Mouse (Mus musculus) neural tube, embryonic 12.5 days (tissue): Measurements from ENCODE around the gene Adrm1. TPM values are rescaled to one million over a fixed set of nuclear protein-coding genes. Genes with fewer than 3 reads are reported as not detected.
"Not testable (repeated sequence)": the region's sequence is repeated elsewhere in the genome, so short reads cannot be mapped to it uniquely, and the experiment has no call there.

Source experiments
- ATAC-seq: fragments of 200-750 bp; cut with Nextera tagmentation; 2 replicates; pipeline ENCODE4 v1.8.0; 2017; ENCODE audit warnings: low read depth, mild to moderate bottlenecking, moderate TSS enrichment, moderate library complexity; ENCODE audit not compliant: low FRiP score
- H3K27ac ChIP-seq: fragments of 300-500 bp; sonication (generic); 2 replicates; pipeline ENCODE4 v1.5.1; 2016
- H3K27me3 ChIP-seq: fragments of 300-500 bp; sonication (generic); replicated peaks from 2 replicates; pipeline ENCODE4 v1.6.1; 2016; ENCODE audit warnings: mild to moderate bottlenecking
- H3K36me3 ChIP-seq: fragments of 300-500 bp; sonication (generic); 2 replicates; pipeline ENCODE4 v1.6.1; 2016; ENCODE audit warnings: mild to moderate bottlenecking
- H3K4me1 ChIP-seq: fragments of 300-500 bp; sonication (generic); 2 replicates; pipeline ENCODE4 v1.6.1; 2016
- H3K4me2 ChIP-seq: fragments of 300-500 bp; sonication (generic); replicated peaks from 2 replicates; pipeline ENCODE4 v1.6.1; 2016; ENCODE audit warnings: mild to moderate bottlenecking
- H3K4me3 ChIP-seq: fragments of 300-500 bp; sonication (generic); 2 replicates; pipeline ENCODE4 v1.5.1; 2016
- H3K9ac ChIP-seq: fragments of 300-500 bp; sonication (generic); 2 replicates; pipeline ENCODE4 v1.6.1; 2016; ENCODE audit warnings: mild to moderate bottlenecking
- H3K9me3 ChIP-seq: fragments of 300-500 bp; sonication (generic); 2 replicates; pipeline ENCODE4 v1.6.1; 2016; ENCODE audit warnings: mild to moderate bottlenecking
- WGBS: fragments of 180-500 bp; shearing (Covaris S2); methylation state at CpG from one replicate; pipeline ENCODE4 v1.1.7; 2016; 5-methylcytosine and 5-hydroxymethylcytosine counted together
- polyA plus RNA-seq: library from polyadenylated mRNA; unstranded; fragments of >200 nt; fragmentation: Nextera tagmentation; extraction: Ambion mirVana; gene quantifications from 2 replicates; pipeline ENCODE4 v1.2.1, GENCODE M21; 2016

The Adrm1 gene
- polyA plus RNA-seq, 1 experiment from 2014 or later: 218 TPM

DNA sequence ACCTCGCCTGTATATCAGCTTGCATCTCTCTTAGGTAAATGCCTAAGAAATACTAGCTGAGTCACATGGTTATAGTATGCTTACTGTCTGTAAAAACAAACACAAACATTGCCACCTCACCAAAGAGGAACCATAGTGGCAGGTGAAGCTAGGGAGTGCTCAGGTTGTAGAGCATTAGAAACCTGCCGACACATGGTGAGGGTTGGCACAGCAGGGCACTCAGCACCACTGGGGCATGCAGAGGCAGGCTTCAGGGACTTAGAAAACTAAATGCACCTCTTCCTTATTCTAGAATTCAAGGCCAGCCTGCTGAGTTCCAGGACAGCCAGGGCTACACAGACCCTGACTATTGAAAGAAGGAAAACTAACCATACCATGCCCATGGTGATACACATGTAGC, 4.4 kb upstream of the Adrm1 start:
- Histone ChIP-seq H3K27me3 (no peaks in the 10 kb centered on the region), H3K27ac (no peak overlapping the region), H3K9ac (no peak overlapping the region), H3K4me2 (no peak overlapping the region), H3K9me3 (no peaks in the 10 kb centered on the region), H3K36me3 (peaks cover 21% of the 10 kb centered on the region), H3K4me1 (peaks cover 6% of the 10 kb centered on the region; the same call in 1 of the 2 replicates), H3K4me3 (no peak overlapping the region)
- ATAC-seq: no peak
- WGBS: 82% methylated on average over 2 of the region's 2 CpGs

DNA sequence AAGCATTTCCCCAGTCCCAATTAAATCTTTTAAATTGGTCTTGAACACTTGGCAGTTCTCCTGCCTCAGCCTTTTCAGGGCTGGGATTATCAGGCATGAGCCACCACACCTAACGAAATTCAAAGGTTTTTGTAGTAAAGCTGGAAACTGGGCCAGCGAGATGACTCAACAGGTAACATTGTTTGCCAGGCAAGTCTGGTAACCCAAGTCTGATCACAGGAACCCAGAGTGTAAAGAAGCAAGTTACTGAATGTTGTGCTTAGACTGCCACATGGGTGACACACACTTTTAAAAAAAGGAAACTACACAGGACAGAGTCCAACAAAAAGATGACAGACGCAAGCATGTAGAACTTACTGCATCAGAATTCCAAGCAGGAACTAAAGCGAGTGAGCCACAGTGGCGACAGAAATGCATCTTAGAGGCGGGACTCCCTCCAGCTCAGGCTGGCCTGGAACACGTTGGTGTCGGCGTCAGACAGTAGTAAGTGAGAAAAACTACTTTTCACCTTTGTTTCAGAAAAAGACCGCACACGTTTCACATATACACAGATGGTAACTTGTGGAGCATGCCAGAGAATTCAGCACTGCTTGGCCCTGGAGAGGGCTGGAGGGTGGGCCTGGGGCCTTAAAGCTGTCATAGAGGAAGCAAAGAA, 1.0 kb upstream of the Adrm1 start:
- Histone ChIP-seq H3K36me3 (peaks cover 21% of the 10 kb centered on the region), H3K4me3 (no peak overlapping the region), H3K27ac (no peak overlapping the region), H3K27me3 (no peaks in the 10 kb centered on the region), H3K4me1 (peaks cover 22% of the 10 kb centered on the region), H3K4me2 (peak overlapping the region; percentile 86), H3K9me3 (no peaks in the 10 kb centered on the region), H3K9ac (0 out of 2 replicates have a peak overlapping the region, but pooled peaks have one; percentile 91)
- ATAC-seq: no peak
- WGBS: 92% methylated on average over 11 of the region's 11 CpGs

DNA sequence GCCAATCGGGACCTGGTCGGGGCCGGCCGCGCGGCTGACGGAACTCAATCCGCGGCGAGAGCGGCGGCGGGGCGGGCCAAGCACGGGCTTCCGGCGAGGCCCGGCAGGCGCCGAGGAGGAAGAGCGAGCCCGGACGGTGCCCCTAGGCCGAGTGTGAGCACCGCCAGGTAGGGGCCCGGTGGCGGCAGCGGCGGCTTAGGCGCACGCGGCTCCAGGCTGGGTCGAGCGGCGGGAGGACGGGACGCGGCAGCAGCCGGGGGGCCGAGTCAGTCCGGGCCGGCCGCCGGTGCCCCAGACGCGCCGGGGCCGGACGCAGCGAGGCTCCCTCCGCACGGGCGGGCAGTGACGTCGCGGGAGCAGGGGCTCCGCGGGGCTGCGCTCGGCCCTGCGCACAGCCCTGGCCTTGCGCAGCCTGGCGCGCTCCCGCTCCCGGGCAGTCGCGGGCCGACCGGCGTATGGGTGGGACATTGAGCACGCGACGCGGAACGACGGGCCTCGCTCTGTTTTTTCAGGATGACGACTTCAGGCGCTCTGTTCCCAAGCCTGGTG, 311 bp downstream of the Adrm1 start:
- peaks cover 33% of the 10 kb centered on the region for H3K36me3 ChIP-seq
- H3K9me3 ChIP-seq: no peaks in the 10 kb centered on the region
- H3K27me3 ChIP-seq: no peaks in the 10 kb centered on the region
- peak; percentile 75 for ATAC-seq
- H3K4me2 ChIP-seq: peak overlapping the region; percentile 86
- peak overlapping the region; percentile 91 for H3K9ac ChIP-seq
- WGBS: under 1% methylated on average over 80 of the region's 80 CpGs
- peak overlapping the region; percentile 71; the same call in 1 of the 2 replicates for H3K27ac ChIP-seq
- H3K4me3 ChIP-seq: peak overlapping the region; percentile 86
- H3K4me1 ChIP-seq: peaks cover 22% of the 10 kb centered on the region

DNA sequence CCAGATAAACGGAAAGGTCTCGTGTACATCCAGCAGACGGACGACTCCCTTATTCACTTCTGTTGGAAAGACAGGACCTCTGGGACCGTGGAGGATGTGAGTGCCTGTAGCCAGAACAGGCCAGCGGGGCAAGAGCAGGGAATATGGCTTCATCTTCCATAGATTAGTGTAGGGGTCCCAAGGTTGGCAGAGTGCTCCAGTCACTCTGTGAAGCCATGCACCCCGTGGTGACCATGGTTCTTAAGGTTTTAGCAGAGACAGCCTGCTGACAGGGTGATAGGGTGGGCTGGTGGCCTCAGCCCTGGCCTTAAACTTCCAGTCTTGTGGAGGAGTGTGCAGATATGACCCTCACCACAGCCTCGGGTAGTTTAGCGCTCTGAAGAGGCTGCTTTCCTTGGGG, 867 bp downstream of the Adrm1 start:
- peaks cover 38% of the 10 kb centered on the region for H3K36me3 ChIP-seq
- no peak for ATAC-seq
- no peaks in the 10 kb centered on the region for H3K27me3 ChIP-seq
- no peaks in the 10 kb centered on the region for H3K9me3 ChIP-seq
- peak overlapping the region; percentile 86 for H3K4me3 ChIP-seq
- peak overlapping the region; percentile 91 for H3K9ac ChIP-seq
- peak overlapping the region; percentile 86 for H3K4me2 ChIP-seq
- WGBS: 3% methylated on average over 9 of the region's 9 CpGs
- H3K27ac ChIP-seq: no peak overlapping the region
- peaks cover 22% of the 10 kb centered on the region for H3K4me1 ChIP-seq

DNA sequence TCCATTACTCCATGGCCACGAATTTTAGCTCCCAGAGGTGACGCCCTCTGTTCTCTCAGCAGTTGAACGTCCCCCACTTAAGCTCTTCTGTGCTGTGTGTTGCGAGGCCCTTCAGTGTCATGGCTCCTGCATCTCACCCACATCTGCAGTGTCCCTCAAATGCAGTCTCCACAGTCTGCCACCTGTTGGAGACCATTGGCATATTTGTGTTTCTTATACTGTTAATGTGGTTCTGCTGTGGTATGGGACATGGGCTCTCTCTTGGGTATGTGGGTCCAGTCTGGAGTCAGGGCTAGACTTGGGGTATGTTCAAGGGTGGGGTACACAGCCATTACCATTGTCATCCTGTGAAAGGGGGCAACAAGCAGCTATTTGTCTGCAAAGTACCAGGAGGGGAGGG, 1.9 kb downstream of the Adrm1 start:
- WGBS: 86% methylated on average over 4 of the region's 4 CpGs
- ATAC-seq: no peak
- H3K36me3 ChIP-seq: peaks cover 48% of the 10 kb centered on the region
- H3K4me3 ChIP-seq: no peak overlapping the region
- peak overlapping the region; percentile 86 for H3K4me2 ChIP-seq
- H3K27me3 ChIP-seq: no peaks in the 10 kb centered on the region
- 0 out of 2 replicates have a peak overlapping the region, but pooled peaks have one; percentile 91 for H3K9ac ChIP-seq
- H3K4me1 ChIP-seq: peaks cover 22% of the 10 kb centered on the region
- H3K9me3 ChIP-seq: no peaks in the 10 kb centered on the region
- no peak overlapping the region for H3K27ac ChIP-seq

DNA sequence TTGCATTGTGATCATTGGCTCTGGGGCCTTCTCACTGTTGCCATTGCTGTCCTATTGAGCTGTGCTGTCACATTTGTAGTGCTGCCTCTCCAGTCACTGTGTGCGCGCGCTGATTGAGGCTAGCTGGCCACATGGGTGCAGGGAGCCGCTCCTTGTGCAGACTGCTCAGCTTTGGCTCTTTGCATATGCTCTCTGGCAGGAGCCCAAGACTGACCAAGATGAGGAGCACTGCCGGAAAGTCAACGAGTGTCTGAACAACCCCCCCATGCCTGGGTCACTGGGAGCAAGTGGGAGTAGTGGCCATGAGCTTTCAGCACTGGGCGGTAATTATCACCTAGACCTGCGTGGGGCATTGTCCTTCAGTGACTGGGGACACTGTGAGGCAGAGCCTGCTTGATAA, 2.4 kb downstream of the Adrm1 start:
- Histone ChIP-seq H3K9ac (0 out of 2 replicates have a peak overlapping the region, but pooled peaks have one; percentile 27), H3K4me2 (peak overlapping the region; percentile 86), H3K36me3 (peaks cover 53% of the 10 kb centered on the region), H3K4me1 (peaks cover 22% of the 10 kb centered on the region)
- H3K9me3 ChIP-seq, H3K27ac ChIP-seq, ATAC-seq, H3K4me3 ChIP-seq, H3K27me3 ChIP-seq: not testable (repeated sequence)
- 96% methylated on average over 8 of the region's 8 CpGs for WGBS

DNA sequence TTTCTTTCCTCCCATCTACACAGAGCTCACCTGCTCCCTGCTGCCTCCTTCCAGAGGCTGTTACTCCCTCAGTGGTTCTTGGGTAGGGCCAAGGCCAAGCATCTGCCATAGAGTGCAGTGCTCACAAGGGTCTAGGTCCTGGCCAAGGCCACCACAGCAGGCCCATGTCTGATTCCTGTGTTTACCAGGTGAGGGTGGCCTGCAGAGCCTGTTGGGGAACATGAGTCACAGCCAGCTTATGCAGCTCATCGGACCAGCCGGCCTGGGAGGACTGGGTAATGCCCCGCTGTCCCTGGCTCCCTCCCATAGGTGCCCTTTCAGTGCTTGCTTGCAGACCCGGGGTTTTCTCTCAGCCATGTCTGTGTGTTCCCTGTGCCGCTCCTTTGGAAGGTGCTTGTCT, 2.8 kb downstream of the Adrm1 start:
- Histone ChIP-seq H3K27ac (no peak overlapping the region), H3K36me3 (peaks cover 56% of the 10 kb centered on the region), H3K9me3 (no peaks in the 10 kb centered on the region), H3K4me2 (no peak overlapping the region), H3K27me3 (no peaks in the 10 kb centered on the region), H3K9ac (no peak overlapping the region), H3K4me3 (no peak overlapping the region), H3K4me1 (peaks cover 22% of the 10 kb centered on the region)
- no peak for ATAC-seq
- WGBS: 98% methylated on average over 5 of the region's 5 CpGs

DNA sequence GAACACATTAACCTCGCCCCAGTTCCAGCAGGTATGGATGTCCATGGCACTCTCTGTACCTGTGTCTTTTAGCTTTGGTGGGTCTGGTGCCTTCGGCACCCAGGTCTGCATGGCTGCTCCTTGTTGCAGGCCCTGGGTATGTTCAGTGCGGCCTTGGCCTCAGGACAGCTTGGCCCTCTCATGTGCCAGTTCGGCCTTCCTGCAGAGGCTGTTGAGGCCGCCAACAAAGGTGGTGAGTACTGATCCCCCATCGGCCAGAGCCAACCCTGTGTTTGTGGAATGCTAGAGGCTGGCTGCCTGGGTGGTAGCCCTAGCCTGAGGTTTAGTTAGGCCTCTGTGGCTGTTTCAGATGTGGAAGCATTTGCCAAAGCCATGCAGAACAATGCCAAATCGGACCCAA, 4.4 kb downstream of the Adrm1 start:
- WGBS: 93% methylated on average over 7 of the region's 7 CpGs
- peaks cover 67% of the 10 kb centered on the region for H3K36me3 ChIP-seq

DNA sequence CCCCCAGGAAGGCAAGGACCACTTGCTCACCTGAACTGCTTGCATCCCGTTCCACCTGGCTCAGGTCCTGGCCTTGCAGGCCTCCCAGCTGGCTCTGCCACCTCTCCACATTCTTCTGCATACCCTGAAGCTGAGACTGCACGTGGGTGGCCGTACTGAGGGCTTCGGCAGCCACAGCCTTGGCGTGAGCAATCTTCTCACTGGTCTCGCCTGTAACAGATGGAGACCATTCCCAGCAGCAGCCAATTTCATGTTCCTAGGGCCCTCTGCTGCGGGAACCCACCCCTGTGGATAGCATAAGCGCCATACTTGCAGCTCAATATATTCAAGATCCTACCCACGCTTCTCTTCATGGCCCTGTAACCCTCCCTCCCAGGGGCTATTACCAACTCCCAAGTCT, 10.3 kb downstream of the Adrm1 start:
- no peak overlapping the region for H3K9ac ChIP-seq
- H3K9me3 ChIP-seq: no peaks in the 10 kb centered on the region
- 86% methylated on average over 9 of the region's 9 CpGs for WGBS
- ATAC-seq: no peak
- H3K4me2 ChIP-seq: no peak overlapping the region
- H3K27me3 ChIP-seq: no peaks in the 10 kb centered on the region
- no peak overlapping the region for H3K4me3 ChIP-seq
- H3K36me3 ChIP-seq: peaks cover 35% of the 10 kb centered on the region
- no peaks in the 10 kb centered on the region for H3K4me1 ChIP-seq
- no peak overlapping the region for H3K27ac ChIP-seq

More for the DNA sequence above, 4.4 kb downstream of the Adrm1 start:
- H3K4me2 ChIP-seq: no peak overlapping the region
- H3K9ac ChIP-seq: no peak overlapping the region
- ATAC-seq: no peak
- H3K4me1 ChIP-seq: peaks cover 19% of the 10 kb centered on the region
- H3K4me3 ChIP-seq: no peak overlapping the region
- H3K9me3 ChIP-seq: no peaks in the 10 kb centered on the region
- no peaks in the 10 kb centered on the region for H3K27me3 ChIP-seq
- no peak overlapping the region for H3K27ac ChIP-seq

DNA sequence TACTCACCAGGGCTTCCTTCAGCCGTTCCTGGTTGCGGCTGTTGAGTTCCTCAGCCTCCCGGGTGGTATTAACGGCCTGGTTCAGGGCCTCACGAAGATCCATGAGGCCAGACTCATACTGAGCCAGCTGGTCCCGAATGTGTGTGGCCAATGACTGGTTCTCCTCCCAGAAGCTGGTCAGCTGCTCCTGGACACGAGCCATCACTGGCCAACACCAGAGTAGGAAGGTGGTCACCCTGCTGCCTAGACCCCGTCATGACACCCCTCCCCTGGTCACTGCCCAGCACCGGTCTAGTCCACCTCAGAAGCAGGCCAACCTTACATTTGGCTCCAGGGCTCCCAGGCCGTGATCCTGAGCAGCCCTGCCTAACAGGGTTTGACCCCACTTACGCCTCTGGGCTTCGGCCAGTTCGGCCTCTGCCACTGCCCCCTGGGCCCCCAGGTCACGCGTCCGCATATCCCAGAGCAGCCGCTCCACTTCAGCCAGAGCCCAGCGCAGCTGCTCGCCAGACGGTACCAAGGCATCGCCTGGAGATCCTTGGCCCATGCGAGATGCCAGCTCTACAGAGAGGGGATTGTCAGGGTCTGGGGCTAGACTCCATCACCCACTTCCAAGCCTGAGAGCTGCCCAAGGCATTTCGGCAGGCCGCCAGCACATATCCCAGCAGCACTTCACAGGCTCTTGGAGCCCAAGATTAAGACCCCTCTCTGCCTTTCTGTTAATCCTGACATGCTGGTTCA, 12.9 kb downstream of the Adrm1 start:
- H3K27ac ChIP-seq: no peak overlapping the region
- H3K4me2 ChIP-seq: no peak overlapping the region
- no peaks in the 10 kb centered on the region for H3K27me3 ChIP-seq
- ATAC-seq: no peak
- no peaks in the 10 kb centered on the region for H3K4me1 ChIP-seq
- no peaks in the 10 kb centered on the region for H3K9me3 ChIP-seq
- no peak overlapping the region for H3K4me3 ChIP-seq
- H3K36me3 ChIP-seq: peaks cover 11% of the 10 kb centered on the region
- 91% methylated on average over 24 of the region's 24 CpGs for WGBS
- H3K9ac ChIP-seq: no peak overlapping the region

DNA sequence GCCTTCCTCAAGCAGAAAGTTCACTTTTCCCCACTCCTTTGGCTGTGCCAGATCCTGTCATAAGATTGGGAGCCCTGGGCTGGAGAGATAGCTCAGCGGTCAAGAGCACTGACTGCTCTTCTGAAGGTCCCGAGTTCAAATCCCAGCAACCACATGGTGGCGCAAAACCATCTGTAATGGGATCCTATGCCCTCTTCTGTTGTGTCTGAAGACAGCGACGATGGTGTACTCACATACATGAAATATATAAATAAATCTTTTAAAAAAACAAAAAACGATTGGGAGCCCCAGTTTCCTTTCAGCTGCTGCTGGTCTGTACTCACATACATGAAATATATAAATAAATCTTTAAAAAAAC, 13.4 kb downstream of the Adrm1 start:
- H3K9ac ChIP-seq: no peak overlapping the region
- H3K27me3 ChIP-seq: no peaks in the 10 kb centered on the region
- H3K4me1 ChIP-seq: no peaks in the 10 kb centered on the region
- no peak overlapping the region for H3K27ac ChIP-seq
- no peak for ATAC-seq
- H3K36me3 ChIP-seq: peaks cover 5% of the 10 kb centered on the region; the same call in 1 of the 2 replicates
- WGBS: 87% methylated on average over 6 of the region's 6 CpGs
- H3K4me3 ChIP-seq: no peak overlapping the region
- H3K9me3 ChIP-seq: no peaks in the 10 kb centered on the region
- H3K4me2 ChIP-seq: no peak overlapping the region

DNA sequence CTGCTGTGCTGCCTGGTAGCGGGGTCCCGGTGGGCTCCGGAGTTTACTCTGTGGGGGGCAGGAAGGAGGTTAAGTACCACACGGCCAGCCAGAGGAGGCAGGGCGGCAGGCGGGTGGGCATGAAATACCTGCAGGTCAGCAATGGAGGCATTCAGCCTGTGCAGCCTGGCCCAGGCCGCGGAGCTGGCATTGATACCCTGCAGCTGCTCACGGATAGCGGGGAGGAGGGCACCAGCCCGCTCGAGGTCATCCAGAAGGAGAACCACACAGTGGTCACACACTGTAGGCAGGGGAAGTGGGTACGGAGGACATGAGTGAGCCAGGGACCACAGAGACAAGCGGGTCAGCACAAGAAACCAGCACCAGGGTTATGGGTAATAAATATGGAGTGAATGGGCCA, 14.4 kb downstream of the Adrm1 start:
- Histone ChIP-seq H3K36me3 (no peaks in the 10 kb centered on the region), H3K9me3 (no peaks in the 10 kb centered on the region), H3K9ac (no peak overlapping the region), H3K27ac (no peak overlapping the region), H3K4me2 (no peak overlapping the region), H3K4me3 (no peak overlapping the region), H3K27me3 (no peaks in the 10 kb centered on the region), H3K4me1 (no peaks in the 10 kb centered on the region)
- WGBS: 89% methylated on average over 14 of the region's 14 CpGs
- ATAC-seq: no peak
